Mouse (Mus musculus): ENCODE measurements around the gene Cdan1. TPM values are rescaled to one million over a fixed set of nuclear protein-coding genes. Genes with fewer than 3 reads are reported as not detected.

Gene Cdan1
- polyA plus RNA-seq, 1 experiment from 2014 or later, result 6.9 TPM

DNA sequence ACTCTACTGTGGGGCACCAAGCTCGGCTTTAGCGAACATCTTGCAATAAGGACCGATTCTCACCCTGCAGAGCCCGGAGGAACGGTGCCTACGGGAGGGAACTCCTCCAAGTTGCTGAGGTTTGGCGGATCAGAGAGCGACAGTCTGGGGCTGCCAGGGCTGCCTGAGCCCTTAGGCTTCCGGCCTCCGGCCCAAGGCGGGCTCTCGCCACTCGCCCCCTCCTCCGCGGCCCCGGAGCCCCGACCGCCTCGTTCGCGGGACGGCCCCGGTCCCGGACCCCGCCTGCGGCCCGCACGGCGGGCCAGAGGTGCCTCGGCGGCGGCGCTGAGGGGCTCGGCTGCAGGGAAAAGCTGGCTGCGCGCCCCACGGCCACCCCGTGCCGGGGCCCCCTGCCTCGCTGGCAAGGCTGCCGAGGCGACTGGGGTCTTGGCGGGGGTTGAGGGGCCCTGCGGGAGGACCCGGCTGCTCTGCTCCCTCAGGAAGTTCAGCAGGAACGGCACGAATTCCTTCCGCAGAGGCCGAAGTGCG lies 119.2 kb downstream of the Cdan1 start:
- no peaks in the 10 kb centered on the region for H3K9me3 ChIP-seq
- WGBS, result under 1% methylated on average over 50 of the region's 50 CpGs
- H3K27me3 ChIP-seq (ENCODE audit: insufficient read depth, poor library complexity, severe bottlenecking), result no peaks in the 10 kb centered on the region
- peak overlapping the region; percentile 98 for H3K27ac ChIP-seq
- H3K4me1 ChIP-seq, result peaks cover 43% of the 10 kb centered on the region
- peak; percentile 82 for DNase-seq (ENCODE audit: low spot score)
- peak overlapping the region; percentile 99 for H3K4me3 ChIP-seq
- peaks cover 31% of the 10 kb centered on the region for H3K36me3 ChIP-seq

DNA sequence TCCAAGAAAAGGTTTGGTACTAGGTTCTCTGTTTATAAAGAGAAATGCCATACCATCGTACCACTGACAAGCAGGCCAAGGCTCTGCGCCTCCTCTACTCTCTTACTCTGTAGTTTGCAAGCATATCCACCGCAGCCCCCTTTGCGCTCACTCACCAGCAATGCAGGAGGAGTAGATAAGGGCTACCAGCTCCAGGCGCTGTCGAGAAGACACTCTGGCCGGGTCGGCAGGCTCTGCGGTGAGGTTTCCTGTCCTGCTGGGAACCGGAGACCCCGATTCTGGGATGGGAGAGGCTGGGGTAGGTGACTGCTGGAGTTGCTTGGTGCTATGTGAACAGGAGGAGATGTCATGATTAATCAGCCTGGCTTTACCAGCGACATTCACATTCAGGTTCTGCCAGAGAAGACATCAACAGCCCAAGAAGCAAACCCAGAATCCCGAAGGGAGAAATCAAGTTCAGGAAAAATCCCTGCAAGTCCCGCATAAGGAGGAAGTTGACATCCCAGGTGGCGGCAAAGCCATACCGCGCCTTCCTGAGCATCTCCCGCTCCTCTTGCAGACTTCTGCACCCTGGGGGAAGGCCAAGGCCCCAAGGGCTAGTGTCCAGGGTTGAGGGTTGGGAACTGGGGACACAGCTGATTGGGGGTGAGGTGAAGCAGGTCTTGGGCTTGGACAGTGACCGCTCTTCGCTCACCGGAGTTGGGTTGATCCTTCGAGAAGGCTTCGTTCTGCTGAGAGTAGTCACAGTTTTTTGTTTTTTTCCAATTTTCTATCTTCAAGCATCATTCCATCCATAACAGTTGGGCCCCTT lies 119.9 kb downstream of the Cdan1 start:
- WGBS, result 4% methylated on average over 23 of the region's 23 CpGs
- H3K4me1 ChIP-seq, result peaks cover 43% of the 10 kb centered on the region

DNA sequence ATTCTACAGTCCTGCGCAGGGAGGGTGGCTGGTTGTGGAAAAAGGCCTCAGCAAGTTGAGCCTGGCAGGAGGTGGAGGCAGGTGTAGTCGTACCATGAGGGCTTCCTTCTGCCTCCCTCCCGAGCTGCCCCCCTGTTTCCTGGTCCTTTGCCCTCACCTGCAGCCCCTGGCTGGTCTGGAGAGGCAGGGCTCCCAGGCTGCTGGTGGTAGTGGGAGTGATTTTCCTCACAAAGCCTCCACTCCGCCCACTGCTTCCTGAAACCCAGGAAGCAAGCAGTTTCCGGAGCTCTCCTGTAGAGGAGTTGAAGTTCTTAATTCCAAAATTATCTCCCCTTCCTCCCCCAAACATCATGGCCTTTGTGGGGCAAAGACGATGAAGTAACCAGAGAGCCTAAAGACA lies 125.8 kb downstream of the Cdan1 start:
- Histone ChIP-seq H3K27me3 (ENCODE audit: insufficient read depth, poor library complexity, severe bottlenecking) (no peaks in the 10 kb centered on the region), H3K27ac (0 out of 2 replicates have a peak overlapping the region, but pooled peaks have one; percentile 25), H3K9me3 (no peaks in the 10 kb centered on the region), H3K36me3 (peaks cover 95% of the 10 kb centered on the region), H3K4me3 (no peak overlapping the region), H3K4me1 (peaks cover 22% of the 10 kb centered on the region)
- peak; percentile 73 for DNase-seq (ENCODE audit: low spot score)
- 77% methylated on average over 6 of the region's 6 CpGs for WGBS

More for the DNA sequence above, 119.9 kb downstream of the Cdan1 start:
- Histone ChIP-seq H3K36me3 (peaks cover 39% of the 10 kb centered on the region), H3K4me3 (peak overlapping the region; percentile 99), H3K27me3 (ENCODE audit: insufficient read depth, poor library complexity, severe bottlenecking) (no peaks in the 10 kb centered on the region), H3K27ac (peak overlapping the region; percentile 98), H3K9me3 (no peaks in the 10 kb centered on the region)
- peak; percentile 88 for DNase-seq (ENCODE audit: low spot score)

DNA sequence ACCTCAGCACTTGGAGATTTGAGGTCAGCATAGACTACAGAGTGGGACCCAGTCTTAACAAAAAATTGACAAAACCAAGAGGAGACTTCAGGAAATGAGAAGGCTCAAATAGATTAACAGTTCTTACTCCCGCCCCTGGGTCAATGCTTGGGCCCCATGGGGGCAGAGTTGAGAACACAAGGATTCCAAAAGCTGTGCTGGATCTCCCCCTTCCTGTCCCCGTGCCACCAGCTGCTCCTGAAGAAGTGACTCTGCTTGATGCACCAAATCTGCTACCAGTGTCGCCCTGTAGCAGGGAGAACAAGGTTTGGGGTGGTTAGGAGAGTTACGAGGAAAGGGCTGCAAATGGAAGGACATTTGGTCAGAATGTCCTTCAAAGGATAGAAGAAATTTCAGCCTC lies 126.3 kb downstream of the Cdan1 start:
- peaks cover 98% of the 10 kb centered on the region for H3K36me3 ChIP-seq
- no peaks in the 10 kb centered on the region for H3K9me3 ChIP-seq
- H3K4me3 ChIP-seq, result no peak overlapping the region
- no peak overlapping the region for H3K27ac ChIP-seq
- DNase-seq (ENCODE audit: low spot score), result peak; percentile 38
- no peaks in the 10 kb centered on the region for H3K27me3 ChIP-seq (ENCODE audit: insufficient read depth, poor library complexity, severe bottlenecking)
- peaks cover 17% of the 10 kb centered on the region for H3K4me1 ChIP-seq
- WGBS, result 59% methylated on average over 4 of the region's 4 CpGs

DNA sequence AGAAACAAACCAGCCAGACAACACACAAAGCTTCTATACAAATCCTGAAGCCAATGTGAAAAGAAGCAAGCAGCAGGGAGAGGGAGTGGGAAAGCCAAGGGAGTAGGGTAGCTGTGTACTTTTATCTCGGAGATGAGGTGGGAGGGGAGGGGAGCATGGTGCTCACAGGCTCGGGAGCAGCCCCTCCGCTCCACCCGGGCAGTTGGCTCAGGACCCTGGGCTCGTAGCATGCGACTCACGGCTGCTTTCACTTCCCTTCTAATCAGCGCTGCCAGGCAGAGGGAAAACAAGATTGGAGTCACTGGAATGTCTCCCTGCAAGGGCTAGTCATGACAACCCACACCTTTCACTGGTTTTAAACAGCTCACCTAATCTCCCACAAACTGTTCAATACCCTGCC lies 127.4 kb downstream of the Cdan1 start:
- Histone ChIP-seq H3K4me1 (peaks cover 13% of the 10 kb centered on the region; the same call in 1 of the 2 replicates), H3K27ac (no peak overlapping the region), H3K36me3 (peaks cover 98% of the 10 kb centered on the region), H3K9me3 (no peaks in the 10 kb centered on the region), H3K4me3 (no peak overlapping the region), H3K27me3 (ENCODE audit: insufficient read depth, poor library complexity, severe bottlenecking) (no peaks in the 10 kb centered on the region)
- DNase-seq (ENCODE audit: low spot score), result peak; percentile 76
- WGBS, result 45% methylated on average over 8 of the region's 8 CpGs

DNA sequence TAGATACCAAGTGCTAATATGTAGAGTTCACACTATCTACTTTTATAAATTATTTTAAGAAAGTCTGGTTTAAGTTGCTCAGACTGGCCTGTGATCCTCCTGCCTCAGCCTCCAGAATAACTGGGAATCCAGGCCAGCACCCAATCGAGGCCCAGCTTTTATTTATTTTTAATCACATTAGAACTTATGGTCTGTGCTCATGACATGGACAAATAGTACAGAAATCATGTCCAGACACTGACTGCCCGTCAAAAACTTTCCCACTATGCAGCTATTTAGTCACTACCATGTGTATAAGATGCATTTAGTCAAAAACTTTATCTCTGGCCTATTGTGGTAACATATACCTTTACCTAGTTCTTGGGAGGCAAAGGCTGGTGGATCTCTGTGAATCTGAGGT lies 128.0 kb downstream of the Cdan1 start:
- Histone ChIP-seq H3K27ac (no peak overlapping the region), H3K9me3 (no peaks in the 10 kb centered on the region), H3K4me1 (peaks cover 13% of the 10 kb centered on the region; the same call in 1 of the 2 replicates), H3K36me3 (peaks cover 98% of the 10 kb centered on the region), H3K4me3 (no peak overlapping the region), H3K27me3 (ENCODE audit: insufficient read depth, poor library complexity, severe bottlenecking) (no peaks in the 10 kb centered on the region)
- 93% methylated on average over 2 of the region's 2 CpGs for WGBS
- peak; percentile 56 for DNase-seq (ENCODE audit: low spot score)

DNA sequence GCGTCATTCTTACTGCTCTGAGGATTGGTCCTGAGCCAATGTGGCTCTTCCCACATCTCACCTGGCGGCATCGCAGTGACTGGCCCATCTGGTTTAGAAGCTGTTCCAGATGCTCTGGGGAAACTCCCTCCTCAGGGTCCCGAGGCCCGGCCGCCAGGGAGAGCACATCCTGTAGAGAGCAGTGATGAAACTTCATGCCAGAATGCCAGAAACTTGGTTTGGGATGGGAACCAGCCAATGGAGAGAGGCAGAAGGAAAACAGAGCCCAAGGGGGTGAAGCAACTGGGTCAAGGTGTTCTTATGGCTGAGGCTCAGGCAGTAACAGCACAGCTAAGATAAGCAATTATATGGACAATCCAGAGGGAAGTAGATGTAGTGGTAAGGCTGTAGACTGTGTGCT lies 129.1 kb downstream of the Cdan1 start:
- 91% methylated on average over 6 of the region's 6 CpGs for WGBS
- Histone ChIP-seq H3K4me1 (peaks cover 13% of the 10 kb centered on the region; the same call in 1 of the 2 replicates), H3K27ac (no peak overlapping the region), H3K27me3 (ENCODE audit: insufficient read depth, poor library complexity, severe bottlenecking) (no peaks in the 10 kb centered on the region), H3K4me3 (no peak overlapping the region), H3K9me3 (no peaks in the 10 kb centered on the region), H3K36me3 (peaks cover 96% of the 10 kb centered on the region)
- DNase-seq (ENCODE audit: low spot score), result no peak

DNA sequence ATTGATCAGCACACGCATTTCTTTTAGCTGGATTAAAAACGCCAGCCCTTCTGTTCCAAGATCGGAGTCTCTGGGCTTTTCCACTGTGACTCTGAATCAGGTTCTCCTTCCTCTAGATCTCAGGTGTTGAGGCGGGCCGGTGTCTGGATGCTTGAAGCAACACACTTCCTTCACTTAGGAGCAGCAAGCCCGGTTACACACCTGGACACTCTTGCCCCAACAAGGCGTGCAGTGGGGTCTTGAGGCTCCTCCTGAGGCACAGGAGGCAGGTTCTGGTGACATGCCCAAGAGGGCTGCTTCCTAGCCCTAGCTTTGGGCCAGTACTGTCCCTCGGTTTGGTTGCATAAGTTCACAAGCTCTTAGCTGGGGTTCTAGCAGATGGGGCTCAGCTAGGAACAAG lies 131.4 kb downstream of the Cdan1 start:
- 0 out of 2 replicates have a peak, but pooled peaks cover 6% of the 10 kb centered on the region for H3K4me1 ChIP-seq
- H3K27ac ChIP-seq, result no peak overlapping the region
- H3K27me3 ChIP-seq (ENCODE audit: insufficient read depth, poor library complexity, severe bottlenecking), result no peaks in the 10 kb centered on the region
- 92% methylated on average over 8 of the region's 8 CpGs for WGBS
- no peak for DNase-seq (ENCODE audit: low spot score)
- no peak overlapping the region for H3K4me3 ChIP-seq
- peaks cover 92% of the 10 kb centered on the region for H3K36me3 ChIP-seq
- no peaks in the 10 kb centered on the region for H3K9me3 ChIP-seq

DNA sequence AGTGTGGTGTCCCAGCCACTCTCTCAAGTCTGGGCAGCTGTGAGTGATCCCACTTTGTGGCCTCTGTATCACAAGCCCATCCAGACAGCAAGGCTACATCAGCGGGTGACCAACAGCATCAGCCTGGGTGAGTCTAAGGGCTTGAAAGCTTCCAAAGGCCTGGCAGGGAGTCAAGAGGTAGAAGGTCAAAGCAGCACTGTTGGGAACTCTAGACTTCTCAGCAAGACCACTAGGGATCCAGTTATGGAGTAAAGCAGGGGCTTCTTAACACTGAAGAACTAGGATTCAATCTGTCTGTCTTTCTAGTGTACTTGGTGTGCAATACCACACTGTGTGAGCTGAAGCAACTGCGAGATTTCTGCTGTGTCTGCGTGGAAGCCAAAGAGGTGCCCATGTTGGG lies 136.5 kb downstream of the Cdan1 start:
- DNase-seq (ENCODE audit: low spot score), result no peak
- H3K27ac ChIP-seq, result no peak overlapping the region
- WGBS, result 90% methylated on average over 3 of the region's 3 CpGs
- no peaks in the 10 kb centered on the region for H3K4me1 ChIP-seq
- H3K36me3 ChIP-seq, result peaks cover 70% of the 10 kb centered on the region
- H3K9me3 ChIP-seq, result no peaks in the 10 kb centered on the region
- no peaks in the 10 kb centered on the region for H3K27me3 ChIP-seq (ENCODE audit: insufficient read depth, poor library complexity, severe bottlenecking)
- H3K4me3 ChIP-seq, result no peak overlapping the region

DNA sequence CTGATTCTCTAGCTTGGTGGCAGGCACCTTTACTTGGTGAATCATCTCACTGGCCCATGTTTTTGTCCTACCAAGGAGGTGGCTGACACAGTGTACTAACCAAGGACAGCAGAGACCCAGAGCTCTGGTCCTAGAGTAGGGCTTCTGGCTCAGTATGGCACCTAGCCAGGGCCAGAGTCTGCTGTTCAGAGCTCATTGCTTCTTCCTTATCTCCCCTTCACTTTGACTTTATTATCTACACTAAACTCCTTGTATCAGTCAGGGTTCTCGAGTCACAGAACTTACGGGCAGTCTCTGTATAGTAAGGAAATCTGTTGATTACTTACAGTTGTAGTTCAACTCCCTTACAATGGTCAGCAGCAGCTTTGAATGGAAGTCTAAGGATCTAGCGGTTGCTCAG lies 139.0 kb downstream of the Cdan1 start:
- H3K4me1 ChIP-seq, result peaks cover 4% of the 10 kb centered on the region; the same call in 1 of the 2 replicates
- no peak overlapping the region for H3K27ac ChIP-seq

DNA sequence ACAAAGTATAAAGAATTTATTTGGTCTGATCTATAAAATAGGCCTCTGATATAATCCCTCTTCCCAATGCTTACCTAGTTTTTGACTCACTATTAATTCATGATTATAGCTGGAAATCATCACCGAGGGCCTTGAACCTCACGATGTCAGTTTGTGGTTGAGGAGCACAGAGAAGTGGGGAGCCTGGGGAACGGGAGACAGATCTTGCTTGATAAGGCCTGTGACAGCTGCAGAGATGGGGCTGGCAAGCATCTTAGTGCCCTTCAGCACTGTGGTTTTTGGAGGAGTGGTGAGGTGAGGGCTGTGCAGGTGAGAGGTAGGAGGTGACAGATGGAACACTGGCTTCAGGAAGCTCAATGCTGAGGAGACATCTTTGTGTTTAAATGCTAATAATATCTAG lies 139.8 kb downstream of the Cdan1 start:
- Histone ChIP-seq H3K4me1 (peaks cover 4% of the 10 kb centered on the region; the same call in 1 of the 2 replicates), H3K4me3 (no peak overlapping the region), H3K36me3 (peaks cover 43% of the 10 kb centered on the region), H3K9me3 (no peaks in the 10 kb centered on the region), H3K27me3 (ENCODE audit: insufficient read depth, poor library complexity, severe bottlenecking) (no peaks in the 10 kb centered on the region), H3K27ac (no peak overlapping the region)
- WGBS, result 74% methylated on average over 3 of the region's 3 CpGs
- DNase-seq (ENCODE audit: low spot score), result no peak

More for the DNA sequence above, 139.0 kb downstream of the Cdan1 start:
- WGBS, result 58% methylated on average over 3 of the region's 3 CpGs
- Histone ChIP-seq H3K4me3 (no peak overlapping the region), H3K36me3 (peaks cover 46% of the 10 kb centered on the region), H3K9me3 (no peaks in the 10 kb centered on the region), H3K27me3 (ENCODE audit: insufficient read depth, poor library complexity, severe bottlenecking) (no peaks in the 10 kb centered on the region)
- DNase-seq (ENCODE audit: low spot score), result no peak

DNA sequence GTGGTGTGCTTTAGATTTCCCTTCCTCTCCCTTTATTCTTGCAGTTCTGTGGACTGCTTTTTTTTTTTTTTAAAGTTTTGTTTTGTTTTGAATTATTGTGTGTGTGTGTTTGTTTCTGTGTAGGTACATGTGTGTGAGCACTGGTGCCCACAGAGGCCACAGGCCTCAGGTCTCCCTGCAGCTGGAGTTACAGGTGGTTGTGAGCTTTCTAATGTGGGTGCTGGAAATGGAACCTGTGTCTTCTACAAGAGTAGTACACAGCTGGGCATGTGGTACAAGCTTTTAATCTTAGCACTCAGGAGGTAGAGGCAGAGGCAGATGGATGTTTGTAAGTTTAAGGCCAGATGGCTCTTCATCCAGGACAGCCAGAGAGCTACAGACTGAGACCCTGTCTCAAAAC lies 142.9 kb downstream of the Cdan1 start:
- Histone ChIP-seq H3K4me3 (no peak overlapping the region), H3K36me3 (peaks cover 12% of the 10 kb centered on the region), H3K4me1 (peaks cover 4% of the 10 kb centered on the region; the same call in 1 of the 2 replicates), H3K27ac (no peak overlapping the region), H3K9me3 (no peaks in the 10 kb centered on the region), H3K27me3 (ENCODE audit: insufficient read depth, poor library complexity, severe bottlenecking) (no peaks in the 10 kb centered on the region)
- DNase-seq (ENCODE audit: low spot score), result no peak

DNA sequence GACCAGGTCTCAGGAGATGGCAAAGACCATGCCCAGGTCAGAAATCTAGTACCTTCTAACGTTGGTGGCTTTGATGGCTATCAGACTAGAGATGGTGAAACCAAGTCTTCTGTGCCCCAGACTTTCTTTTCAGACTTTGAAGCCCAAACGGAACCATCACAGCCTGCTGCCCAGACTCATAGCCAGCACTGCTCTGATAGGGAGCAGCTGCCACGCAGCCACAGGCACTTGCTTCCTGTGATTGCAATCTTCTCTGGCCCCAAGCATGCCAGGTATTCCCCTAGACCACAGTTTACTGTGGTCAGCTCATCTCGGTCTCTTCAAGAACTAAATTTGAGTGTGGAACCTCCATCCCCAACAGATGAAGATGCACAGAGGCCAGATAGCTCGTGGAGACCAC lies 147.3 kb downstream of the Cdan1 start:
- WGBS, result 62% methylated on average over 5 of the region's 5 CpGs
- H3K4me1 ChIP-seq, result no peaks in the 10 kb centered on the region
- H3K36me3 ChIP-seq, result peaks cover 9% of the 10 kb centered on the region; the same call in 1 of the 2 replicates

More for the DNA sequence above, 147.3 kb downstream of the Cdan1 start:
- no peaks in the 10 kb centered on the region for H3K27me3 ChIP-seq (ENCODE audit: insufficient read depth, poor library complexity, severe bottlenecking)
- no peak for DNase-seq (ENCODE audit: low spot score)
- H3K9me3 ChIP-seq, result no peaks in the 10 kb centered on the region
- H3K4me3 ChIP-seq, result no peak overlapping the region
- no peak overlapping the region for H3K27ac ChIP-seq
